Mouse (Mus musculus): ENCODE measurements at regions not wholly inside any gene's neighbourhood (a gene's known extent, or its start where the extent isn't known, plus 50 kb on each side); places are given as distances from the start of the nearest gene placed in this dataset.

- no peak for DNase-seq (ENCODE audit: low read depth, low spot score)
Observed at GRCm38 (mm10) chr4:47724331-47725004, 250.0 kb downstream of the Sec61b start.

- no peak for DNase-seq (ENCODE audit: low read depth, low spot score)
Observed at GRCm38 (mm10) chr4:47725005-47725340, 250.5 kb downstream of the Sec61b start.

GRCm38 (mm10) chr4:47746498-47747190 lies 272.2 kb downstream of the Sec61b start:
- peak; percentile 49 for DNase-seq (ENCODE audit: low read depth, low spot score)

- no peak for DNase-seq (ENCODE audit: low read depth, low spot score)
Observed at GRCm38 (mm10) chr4:47772230-47772920, 272.6 kb upstream of the Nr4a3 start.

GRCm38 (mm10) chr4:47774664-47775063 lies 270.3 kb upstream of the Nr4a3 start:
- DNase-seq (ENCODE audit: low read depth, low spot score): no peak

GRCm38 (mm10) chr4:47781039-47781438 lies 263.9 kb upstream of the Nr4a3 start:
- no peak for DNase-seq (ENCODE audit: low read depth, low spot score)

GRCm38 (mm10) chr4:47796977-47797376 lies 248.0 kb upstream of the Nr4a3 start:
- DNase-seq (ENCODE audit: low read depth, low spot score): no peak

GRCm38 (mm10) chr4:47799165-47799564 lies 245.8 kb upstream of the Nr4a3 start:
- peak; percentile 64 for DNase-seq (ENCODE audit: low read depth, low spot score)

GRCm38 (mm10) chr4:47803111-47803510 lies 241.8 kb upstream of the Nr4a3 start:
- no peak for DNase-seq (ENCODE audit: low read depth, low spot score)

GRCm38 (mm10) chr4:47807877-47808276 lies 237.1 kb upstream of the Nr4a3 start:
- DNase-seq (ENCODE audit: low read depth, low spot score): no peak

- DNase-seq (ENCODE audit: low read depth, low spot score): no peak
Observed at GRCm38 (mm10) chr4:47814030-47814429, 230.9 kb upstream of the Nr4a3 start.

GRCm38 (mm10) chr4:47818371-47819159 lies 226.4 kb upstream of the Nr4a3 start:
- peak; percentile 52 for DNase-seq (ENCODE audit: low read depth, low spot score)

- no peak for DNase-seq (ENCODE audit: low read depth, low spot score)
Observed at GRCm38 (mm10) chr4:47820562-47820961, 224.4 kb upstream of the Nr4a3 start.

- no peak for DNase-seq (ENCODE audit: low read depth, low spot score)
Observed at GRCm38 (mm10) chr4:47823299-47823698, 221.7 kb upstream of the Nr4a3 start.

- DNase-seq (ENCODE audit: low read depth, low spot score): no peak
Observed at GRCm38 (mm10) chr4:47824083-47824482, 220.9 kb upstream of the Nr4a3 start.

- DNase-seq (ENCODE audit: low read depth, low spot score): no peak
Observed at GRCm38 (mm10) chr4:47832905-47833304, 212.0 kb upstream of the Nr4a3 start.

GRCm38 (mm10) chr4:47838411-47838810 lies 206.5 kb upstream of the Nr4a3 start:
- no peak for DNase-seq (ENCODE audit: low read depth, low spot score)

- no peak for DNase-seq (ENCODE audit: low read depth, low spot score)
Observed at GRCm38 (mm10) chr4:47842128-47842656, 202.8 kb upstream of the Nr4a3 start.

GRCm38 (mm10) chr4:47845239-47845638 lies 199.7 kb upstream of the Nr4a3 start:
- DNase-seq (ENCODE audit: low read depth, low spot score): no peak

- no peak for DNase-seq (ENCODE audit: low read depth, low spot score)
Observed at GRCm38 (mm10) chr4:47846389-47847318, 198.3 kb upstream of the Nr4a3 start.

- DNase-seq (ENCODE audit: low read depth, low spot score): no peak
Observed at GRCm38 (mm10) chr4:47861151-47861550, 183.8 kb upstream of the Nr4a3 start.
